Mouse (Mus musculus) embryonic fibroblast, embryonic 13.5 days (primary cell): ENCODE data around the gene Synpo2.
A peak's percentile ranks its signal among the peaks of the same experiment; 100 is the strongest.

Experiments
- CTCF ChIP-seq: IDR thresholded peaks from 2 replicates; pipeline ENCODE4 v1.5.1; 2011; ENCODE audit warnings: mild to moderate bottlenecking, control low read depth, low read length, moderate library complexity, borderline replicate concordance; ENCODE audit not compliant: insufficient read depth
- POLR2A ChIP-seq: IDR thresholded peaks from 2 replicates; pipeline ENCODE4 v1.6.1; 2011; ENCODE audit warnings: low read depth, mild to moderate bottlenecking, control low read depth, low read length, moderate library complexity

GRCm38 (mm10) chr3:123266753-123267651 lies 31.1 kb upstream of the Synpo2 start, which contains the start of gene Sec24d:
- TF ChIP-seq POLR2A (peak; percentile 80), CTCF (no peak)
